Comparison of ENCODE assay signal across 12 mouse cellular contexts in genomic region chr17:86304923-86305630, GRCm38 (mm10).
A peak's percentile ranks its signal among the peaks of the same experiment; 100 is the strongest.
DNase-seq lines count a peak whose midpoint lies in the region; ATAC-seq and TF ChIP-seq lines count a peak whose summit lies in the region.
"Had no signal": no experiment of that assay in that cellular context is flagged by ENCODE, and none has a peak within 500 bp of the region (broad histone marks: within the 10 kb centered on the region; RNA-seq: fewer than 3 reads in every experiment).

No protein-coding gene starts in this region.

- DNase-seq in heart, adult 8-10 months (ENCODE audit: low spot score), result no peak
- DNase-seq in neural tube, embryonic 11.5 days (ENCODE audit: low spot score), result peak; percentile 40
- DNase-seq in neural tube, embryonic 10.5 days (ENCODE audit: extremely low spot score, low spot score), result no peak
- no peak for DNase-seq in hindbrain, embryonic 14.5 days (ENCODE audit: low spot score)
- DNase-seq in kidney, postnatal 14 days, result no peak
- no peak for DNase-seq in thymus, adult 2 months
- DNase-seq: adrenal gland, postnatal 36 days; cerebellum, adult 2 months; kidney, adult 9 months; liver, postnatal 0 days had no signal

- no peaks in the 10 kb centered on the region for H3K9me3 ChIP-seq in heart, embryonic 13.5 days
- H3K9me3 ChIP-seq in neural tube, embryonic 11.5 days (ENCODE audit: control insufficient read depth, low read length), result no peaks in the 10 kb centered on the region
- H3K9me3 ChIP-seq in hindbrain, embryonic 14.5 days (ENCODE audit: control insufficient read depth, low read length), result no peaks in the 10 kb centered on the region
- H3K9me3 ChIP-seq: limb, embryonic 10.5 days had no signal

- no peaks in the 10 kb centered on the region for H3K27me3 ChIP-seq in heart, embryonic 13.5 days (replicated peaks)
- H3K27me3 ChIP-seq in neural tube, embryonic 11.5 days (ENCODE audit: control insufficient read depth, insufficient read depth, low read length), result no peaks in the 10 kb centered on the region
- H3K27me3 ChIP-seq in hindbrain, embryonic 14.5 days (ENCODE audit: control insufficient read depth, insufficient read depth, low read length), result no peaks in the 10 kb centered on the region
- H3K27me3 ChIP-seq in thymus, adult 2 months (ENCODE audit: control insufficient read depth, insufficient read depth, low read length), result no peaks in the 10 kb centered on the region

- no peak overlapping the region for H3K4me2 ChIP-seq in heart, embryonic 13.5 days
- H3K4me2 ChIP-seq in neural tube, embryonic 11.5 days (ENCODE audit: low read depth), result no peak overlapping the region
- H3K4me2 ChIP-seq in hindbrain, embryonic 14.5 days (replicated peaks), result no peak overlapping the region

- WGBS in heart, embryonic 13.5 days, result 82% methylated on average over 17 of the region's 17 CpGs
- 61% methylated on average over 17 of the region's 17 CpGs for WGBS in neural tube, embryonic 11.5 days
- WGBS in hindbrain, embryonic 14.5 days, result 59% methylated on average over 17 of the region's 17 CpGs
- 93% methylated on average over 17 of the region's 17 CpGs for WGBS in thymus, adult 2 months

- peak overlapping the region; percentile 95 for H3K27ac ChIP-seq in heart, embryonic 13.5 days (replicated peaks)
- H3K27ac ChIP-seq in neural tube, embryonic 11.5 days (ENCODE audit: low read depth, low read length), result peak overlapping the region; percentile 67
- H3K27ac ChIP-seq in hindbrain, embryonic 14.5 days, result peak overlapping the region; percentile 74
- H3K27ac ChIP-seq in thymus, adult 2 months (ENCODE audit: control insufficient read depth, insufficient read depth, low read length), result no peak overlapping the region
- H3K27ac ChIP-seq: limb, embryonic 10.5 days had no signal

- no peak overlapping the region for H3K4me3 ChIP-seq in heart, embryonic 13.5 days
- no peak overlapping the region for H3K4me3 ChIP-seq in neural tube, embryonic 11.5 days (ENCODE audit: low read depth, low read length)
- no peak overlapping the region for H3K4me3 ChIP-seq in hindbrain, embryonic 14.5 days (replicated peaks; ENCODE audit: low read length)
- no peak overlapping the region for H3K4me3 ChIP-seq in thymus, adult 2 months (ENCODE audit: control insufficient read depth, insufficient read depth, low read length)
- H3K4me3 ChIP-seq: limb, embryonic 10.5 days had no signal

- no peak for TF ChIP-seq POLR2A in thymus, adult 2 months (IDR thresholded peaks at IDR 0.05; ENCODE audit: control insufficient read depth, extremely low read depth, insufficient read depth, low read length, poor library complexity)

- H3K36me3 ChIP-seq in heart, embryonic 13.5 days, result no peaks in the 10 kb centered on the region
- no peaks in the 10 kb centered on the region for H3K36me3 ChIP-seq in neural tube, embryonic 11.5 days (ENCODE audit: control insufficient read depth, insufficient read depth, low read length)
- H3K36me3 ChIP-seq in hindbrain, embryonic 14.5 days (replicated peaks; ENCODE audit: control insufficient read depth, insufficient read depth), result no peaks in the 10 kb centered on the region
- H3K36me3 ChIP-seq in thymus, adult 2 months (ENCODE audit: control insufficient read depth, insufficient read depth, low read length), result no peaks in the 10 kb centered on the region
- H3K36me3 ChIP-seq: limb, embryonic 10.5 days had no signal

- ATAC-seq in heart, embryonic 13.5 days (ENCODE audit: extremely low read depth, insufficient number of reproducible peaks, low FRiP score, low TSS enrichment), result no peak
- ATAC-seq in neural tube, embryonic 11.5 days (ENCODE audit: insufficient read depth, low FRiP score, low TSS enrichment), result no peak
- ATAC-seq in hindbrain, embryonic 14.5 days (ENCODE audit: low FRiP score), result no peak
- ATAC-seq: liver, postnatal 0 days had no signal

- H3K9ac ChIP-seq in heart, embryonic 13.5 days, result no peak overlapping the region
- no peak overlapping the region for H3K9ac ChIP-seq in neural tube, embryonic 11.5 days (ENCODE audit: low read length)
- no peak overlapping the region for H3K9ac ChIP-seq in hindbrain, embryonic 14.5 days
- H3K9ac ChIP-seq: liver, postnatal 0 days had no signal

- peaks cover 74% of the 10 kb centered on the region for H3K4me1 ChIP-seq in heart, embryonic 13.5 days
- H3K4me1 ChIP-seq in neural tube, embryonic 11.5 days (ENCODE audit: control insufficient read depth, insufficient read depth, low read length), result peaks cover 7% of the 10 kb centered on the region; the same call in 1 of the 2 replicates
- H3K4me1 ChIP-seq in hindbrain, embryonic 14.5 days (replicated peaks; ENCODE audit: control insufficient read depth, insufficient read depth, low read length), result peaks cover 25% of the 10 kb centered on the region
- H3K4me1 ChIP-seq in thymus, adult 2 months (replicated peaks; ENCODE audit: control insufficient read depth, insufficient read depth, low read length), result peaks cover 9% of the 10 kb centered on the region

- no peak for TF ChIP-seq CTCF in thymus, adult 2 months (IDR thresholded peaks at IDR 0.05; ENCODE audit: borderline replicate concordance, control insufficient read depth, extremely low read depth, insufficient read depth, low read length, poor library complexity)
